Mouse (Mus musculus) kidney, postnatal 0 days (tissue): ENCODE data around the gene Zfp775. TPM values are rescaled to one million over a fixed set of nuclear protein-coding genes. Genes with fewer than 3 reads are reported as not detected.

Experiments used
- ATAC-seq: fragments of 200-750 bp; cut with Nextera tagmentation; replicated peaks from 2 replicates; pipeline ENCODE4 v1.8.0; 2017; ENCODE audit warnings: low read depth, moderate number of reproducible peaks, moderate TSS enrichment, moderate library complexity; ENCODE audit not compliant: low FRiP score
- DNase-seq: peaks from one replicate; pipeline ENCODE4 v3.0.0-alpha.2; 2016; ENCODE audit warnings: low spot score
- H3K27ac ChIP-seq: fragments of 300-500 bp; sonication (generic); 2 replicates; pipeline ENCODE4 v1.5.1; 2014; ENCODE audit warnings: mild to moderate bottlenecking
- H3K27me3 ChIP-seq: fragments of 300-500 bp; sonication (generic); 2 replicates; pipeline ENCODE4 v1.6.1; 2014; ENCODE audit warnings: low read length, mixed read lengths; ENCODE audit not compliant: insufficient read depth
- H3K36me3 ChIP-seq: fragments of 300-500 bp; sonication (generic); 2 replicates; pipeline ENCODE4 v1.6.1; 2014; ENCODE audit warnings: low read length, mixed read lengths; ENCODE audit not compliant: insufficient read depth
- H3K4me1 ChIP-seq: fragments of 300-500 bp; sonication (generic); replicated peaks from 2 replicates; pipeline ENCODE4 v1.6.1; 2014; ENCODE audit warnings: antibody characterized with exemption, low read length, mixed read lengths; ENCODE audit not compliant: insufficient read depth
- H3K4me2 ChIP-seq: fragments of 300-500 bp; sonication (generic); 2 replicates; pipeline ENCODE4 v1.6.1; 2014; ENCODE audit warnings: mild to moderate bottlenecking, low read length, moderate library complexity, mixed read lengths
- H3K4me3 ChIP-seq: fragments of 300-500 bp; sonication (generic); replicated peaks from 2 replicates; pipeline ENCODE4 v1.5.1; 2014; ENCODE audit warnings: low read depth, low read length
- H3K9ac ChIP-seq: fragments of 300-500 bp; sonication (generic); 2 replicates; pipeline ENCODE4 v1.6.1; 2014; ENCODE audit warnings: low read depth, low read length
- H3K9me3 ChIP-seq: fragments of 300-500 bp; sonication (generic); replicated peaks from 2 replicates; pipeline ENCODE4 v1.6.1; 2016; ENCODE audit warnings: low read length, inconsistent platforms, mixed read lengths
- CTCF ChIP-seq: IDR thresholded peaks from 2 replicates; pipeline ENCODE4 v1.5.1; 2016; ENCODE audit warnings: antibody characterized with exemption, low read depth, mild to moderate bottlenecking, moderate library complexity
- whole genome bisulfite sequencing: fragments of 180-500 bp; shearing (Covaris S2); extraction: QIAGEN DNeasy Blood & Tissue Kit; methylation state at CpG from one replicate; pipeline ENCODE4 v1.1.7; 2014; 5-methylcytosine and 5-hydroxymethylcytosine counted together
- polyA plus RNA-seq: library from polyadenylated mRNA; unstranded; fragments of >200 nt; fragmentation: Nextera tagmentation; extraction: Ambion mirVana; gene quantifications from 2 replicates; pipeline ENCODE4 v1.2.1, GENCODE M21; 2015

Zfp775 gene
- polyA plus RNA-seq = 6.4 and 7.7 TPM in 2 replicates

DNA sequence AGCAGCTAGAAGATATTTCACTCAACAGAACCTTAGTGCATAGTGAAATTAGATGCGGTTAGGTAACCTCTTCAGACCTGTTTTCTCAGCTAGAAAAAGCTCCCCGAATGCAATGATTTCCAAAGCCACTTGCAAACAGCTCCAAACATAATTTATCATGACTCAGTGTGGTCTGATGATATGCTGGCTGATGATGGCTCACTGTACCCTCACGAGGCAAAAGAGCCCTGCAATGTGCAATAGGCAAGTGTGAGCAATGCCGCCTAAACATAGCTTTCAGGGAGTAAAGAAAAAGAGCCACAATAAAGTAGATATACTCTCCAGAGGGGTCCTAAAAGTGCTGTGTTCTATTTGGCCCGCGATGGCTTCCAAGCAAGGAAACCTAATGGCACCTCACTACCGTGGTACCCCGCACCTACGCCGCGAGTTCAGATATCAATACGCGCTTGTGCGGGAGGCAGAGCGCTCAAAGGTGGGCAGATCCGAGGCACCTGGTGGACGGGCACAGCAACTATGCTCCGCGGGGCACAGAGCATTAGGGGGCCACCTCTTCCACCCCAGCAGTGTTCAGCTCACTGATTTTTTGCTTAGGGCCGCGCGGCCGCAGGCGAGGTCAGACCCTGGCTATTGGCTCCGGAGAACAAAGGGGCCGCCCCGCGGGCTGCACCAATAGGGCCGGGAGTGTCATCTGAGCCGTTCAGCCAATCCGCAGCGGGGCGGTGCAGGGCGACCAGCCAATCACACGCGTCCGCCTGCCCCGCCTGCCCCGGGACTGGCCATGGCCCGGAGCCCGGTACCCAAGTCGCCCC lies at the start of gene Zfp775:
TSS of gene Zfp775 (plus strand) at position 793 of the 809 bp plus-strand sequence.
- H3K27ac ChIP-seq = peak within 1 kb of the TSS; percentile 85
- peak; percentile 99 for ATAC-seq
- 0 out of 2 replicates have a peak, but pooled peaks cover 6% of the 10 kb centered on the region for H3K4me1 ChIP-seq
- H3K9me3 ChIP-seq = peaks cover 4% of the 10 kb centered on the region
- H3K9ac ChIP-seq = peak within 1 kb of the TSS; percentile 70
- H3K27me3 ChIP-seq = no peaks in the 10 kb centered on the region
- peak within 1 kb of the TSS; percentile 70 for H3K4me3 ChIP-seq
- WGBS = 4% methylated on average over 42 of the region's 42 CpGs
- TF ChIP-seq CTCF = peak; percentile 19; the same call in 1 of the 2 replicates
- peak; percentile 98 for DNase-seq
- H3K4me2 ChIP-seq = peak within 1 kb of the TSS; percentile 86
- peaks cover 27% of the 10 kb centered on the region for H3K36me3 ChIP-seq

DNA sequence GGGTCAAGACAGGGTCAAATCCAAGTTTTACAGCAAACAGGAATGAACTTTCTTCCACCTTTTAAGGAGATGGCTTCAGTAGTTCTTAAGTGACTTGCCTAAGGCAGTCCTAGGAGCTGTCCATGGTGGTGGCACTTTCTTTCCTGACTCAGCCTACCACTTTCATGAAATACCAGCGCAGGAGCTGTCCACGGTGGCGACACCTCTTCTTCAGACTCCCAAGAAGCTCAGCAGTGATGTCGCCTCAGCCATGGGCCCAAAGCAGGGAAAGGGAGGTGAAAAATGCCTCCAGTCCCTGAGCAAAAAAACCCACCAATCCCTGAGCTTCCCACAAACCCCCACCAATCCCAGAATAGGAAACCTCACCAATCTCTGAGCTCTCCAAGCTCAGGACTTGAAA lies 48.9 kb upstream of the Zfp775 start:
- no peaks in the 10 kb centered on the region for H3K9me3 ChIP-seq
- DNase-seq (no peak), ATAC-seq (no peak)
- no peak overlapping the region for H3K4me3 ChIP-seq
- H3K9ac ChIP-seq = no peak overlapping the region
- H3K36me3 ChIP-seq = no peaks in the 10 kb centered on the region
- 73% methylated on average over 4 of the region's 4 CpGs for WGBS
- no peak for TF ChIP-seq CTCF
- H3K27me3 ChIP-seq = no peaks in the 10 kb centered on the region
- no peak overlapping the region for H3K27ac ChIP-seq
- H3K4me2 ChIP-seq = no peak overlapping the region
- peaks cover 3% of the 10 kb centered on the region; the same call in 1 of the 2 replicates for H3K4me1 ChIP-seq

DNA sequence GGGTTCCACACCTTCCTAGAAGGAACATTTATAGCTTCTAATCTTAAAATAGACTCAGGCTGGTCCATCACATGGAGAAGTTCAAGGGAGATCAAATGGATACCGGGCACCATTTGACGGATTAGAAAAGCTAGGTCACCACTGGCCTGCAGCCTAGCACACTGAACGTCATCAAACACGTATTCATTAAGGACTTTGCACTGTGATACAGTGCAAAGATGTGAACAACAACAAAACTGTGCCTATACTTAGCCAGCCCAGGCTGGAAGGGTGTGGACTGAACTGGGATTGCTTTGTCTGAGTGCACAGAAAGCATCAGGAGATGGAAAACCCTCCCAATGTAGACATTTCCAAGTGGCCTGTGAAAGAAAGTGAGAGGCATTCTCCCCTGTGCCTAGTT lies 48.0 kb upstream of the Zfp775 start:
- 77% methylated on average over 4 of the region's 4 CpGs for WGBS
- H3K4me2 ChIP-seq = peak overlapping the region; percentile 76
- H3K9ac ChIP-seq = peak overlapping the region; percentile 69; the same call in 1 of the 2 replicates
- peaks cover 3% of the 10 kb centered on the region; the same call in 1 of the 2 replicates for H3K4me1 ChIP-seq
- H3K27me3 ChIP-seq = no peaks in the 10 kb centered on the region
- ATAC-seq (0 out of 2 replicates have a peak, but pooled peaks have one; percentile 27), DNase-seq (no peak)
- H3K4me3 ChIP-seq = no peak overlapping the region
- H3K36me3 ChIP-seq = peaks cover 3% of the 10 kb centered on the region; the same call in 1 of the 2 replicates
- TF ChIP-seq CTCF = no peak
- peak overlapping the region; percentile 98 for H3K27ac ChIP-seq
- H3K9me3 ChIP-seq = no peaks in the 10 kb centered on the region

DNA sequence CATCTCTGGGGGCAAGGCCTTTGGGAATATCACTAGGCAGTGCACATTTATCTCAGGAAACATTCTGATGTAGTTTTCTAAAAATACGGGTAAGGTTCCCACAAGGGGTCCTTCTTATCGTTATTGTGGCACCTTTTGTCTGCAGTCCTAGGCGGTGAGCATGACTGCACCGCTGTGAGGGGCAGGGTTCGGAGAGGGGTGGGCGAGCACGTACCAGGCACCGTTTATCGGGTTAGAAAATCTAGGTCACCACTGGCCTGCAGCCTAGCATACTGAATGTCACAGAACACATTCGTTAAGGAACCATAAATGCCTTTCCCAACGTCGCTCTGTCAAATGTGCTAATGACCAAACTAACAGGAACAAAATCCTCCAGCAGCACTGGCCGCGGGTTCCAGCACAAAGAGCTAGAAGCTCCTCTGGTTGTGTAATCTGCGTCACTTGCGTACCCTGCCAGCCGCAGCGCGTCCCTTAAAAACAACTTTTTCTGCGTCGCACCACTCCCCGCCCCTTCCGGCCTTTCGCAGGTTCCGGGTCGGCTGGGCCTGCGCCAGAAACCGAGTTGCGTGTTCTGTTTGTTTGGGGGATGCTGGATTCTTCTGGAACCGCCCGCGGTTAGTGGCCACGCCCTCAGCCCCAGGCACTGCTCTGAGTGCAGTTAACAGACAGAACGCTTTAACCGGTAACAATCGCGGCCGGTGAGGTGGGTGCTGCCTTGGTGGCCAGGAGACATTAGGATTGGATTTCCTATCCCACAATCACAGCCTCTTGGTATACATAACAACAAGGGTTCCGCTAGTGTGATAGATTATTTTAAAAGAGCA lies 47.4 kb upstream of the Zfp775 start, which contains the start of gene Lrrc61:
TSS of gene Lrrc61 (plus strand) at position 517 of the 824 bp plus-strand sequence.
- peaks cover 3% of the 10 kb centered on the region; the same call in 1 of the 2 replicates for H3K4me1 ChIP-seq
- WGBS = 1% methylated on average over 39 of the region's 39 CpGs
- peaks cover 3% of the 10 kb centered on the region; the same call in 1 of the 2 replicates for H3K36me3 ChIP-seq
- H3K9me3 ChIP-seq = no peaks in the 10 kb centered on the region
- no peaks in the 10 kb centered on the region for H3K27me3 ChIP-seq
- TF ChIP-seq CTCF = no peak
- H3K4me2 ChIP-seq = peak within 1 kb of the TSS; percentile 76
- DNase-seq (peak; percentile 98), ATAC-seq (peak; percentile 92)
- H3K4me3 ChIP-seq = peak within 1 kb of the TSS; percentile 46
- peak within 1 kb of the TSS; percentile 98 for H3K27ac ChIP-seq
- peak within 1 kb of the TSS; percentile 69 for H3K9ac ChIP-seq

DNA sequence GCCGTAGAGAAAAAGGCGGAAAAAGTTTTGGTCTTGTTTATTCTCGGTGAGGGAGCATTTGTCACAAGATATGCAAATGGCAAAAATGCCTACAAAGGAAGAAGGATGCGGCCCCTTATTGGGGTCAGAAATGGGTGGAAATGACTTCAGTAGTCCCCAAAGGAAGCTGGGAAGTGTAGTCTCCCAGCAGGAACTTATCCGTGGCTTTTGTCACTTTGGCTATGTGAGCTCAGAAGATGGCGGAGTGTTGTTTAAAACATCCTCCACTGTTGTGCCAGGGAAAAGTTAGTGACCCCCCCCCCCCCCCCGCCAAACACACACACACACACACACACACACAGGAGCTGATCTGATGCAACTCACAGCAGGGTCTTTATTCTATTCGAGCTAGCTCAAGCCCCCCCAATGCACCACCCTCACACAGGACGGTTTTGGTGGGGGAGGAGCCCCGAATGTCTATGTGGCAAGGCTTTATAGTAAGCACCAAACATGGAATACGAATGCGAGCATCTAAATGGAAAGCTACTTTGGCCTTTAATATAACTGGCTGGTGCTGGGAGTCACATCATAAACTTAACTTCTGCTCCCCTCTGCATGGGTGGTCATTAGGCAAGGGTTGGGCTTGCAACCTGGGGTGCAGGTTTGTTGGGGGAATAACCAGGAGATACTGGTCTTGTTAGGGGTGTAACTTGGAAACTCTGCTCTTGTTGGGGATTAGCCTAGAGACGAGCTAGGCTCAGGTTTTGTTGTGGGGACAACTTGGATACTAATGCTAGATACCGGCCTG lies 46.6 kb upstream of the Zfp775 start:
- Histone ChIP-seq H3K9me3 (no peaks in the 10 kb centered on the region), H3K36me3 (peaks cover 3% of the 10 kb centered on the region; the same call in 1 of the 2 replicates), H3K4me2 (peak overlapping the region; percentile 76), H3K27ac (peak overlapping the region; percentile 98), H3K4me1 (peaks cover 3% of the 10 kb centered on the region; the same call in 1 of the 2 replicates), H3K9ac (peak overlapping the region; percentile 69), H3K27me3 (no peaks in the 10 kb centered on the region), H3K4me3 (peak overlapping the region; percentile 46)
- DNase-seq (peak; percentile 94), ATAC-seq (peak; percentile 72)
- WGBS = 26% methylated on average over 14 of the region's 14 CpGs
- no peak for TF ChIP-seq CTCF
